Comparison of ENCODE assay signal across 8 mouse cellular contexts in the genomic region with DNA sequence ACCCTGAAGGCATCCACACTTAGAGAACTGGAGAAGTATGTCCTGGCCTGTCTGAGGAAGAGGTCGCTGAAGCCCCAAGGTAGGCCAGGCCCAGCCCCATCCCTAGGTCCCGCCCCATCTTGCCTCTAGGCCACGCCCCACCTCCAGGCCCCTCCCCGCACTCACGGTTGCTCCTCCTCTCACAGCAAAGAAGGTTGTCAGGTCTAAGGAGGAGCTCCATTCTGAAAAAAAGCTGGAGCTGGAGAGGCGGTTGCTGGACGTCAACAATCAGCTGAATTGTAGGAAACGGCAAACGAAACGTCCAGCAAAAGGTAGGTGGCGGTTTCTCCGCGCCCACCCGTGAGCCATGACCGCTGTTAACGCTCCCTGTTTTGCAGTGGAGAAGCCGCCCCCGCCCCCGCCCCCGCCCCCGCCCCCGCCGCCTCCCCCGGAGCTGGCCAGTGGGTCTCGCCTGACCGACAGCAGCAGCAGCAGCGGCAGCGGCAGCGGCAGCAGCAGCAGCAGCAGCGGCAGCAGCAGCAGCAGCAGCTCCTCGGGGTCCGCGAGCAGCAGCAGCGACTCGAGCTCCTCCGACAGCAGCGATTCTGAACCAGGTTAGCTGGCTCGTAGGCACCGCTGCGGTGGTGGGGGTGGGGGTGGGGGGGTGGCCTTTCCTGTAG. TPM values are rescaled to one million over a fixed set of nuclear protein-coding genes. Genes with fewer than 3 reads are reported as not detected.
DNase-seq lines count a peak whose midpoint lies in the region; ATAC-seq and TF ChIP-seq lines count a peak whose summit lies in the region.

No protein-coding gene starts in this region.

- peak overlapping the region; percentile 45 for H3K4me2 ChIP-seq in embryonic facial prominence, embryonic 15.5 days (replicated peaks)
- peak overlapping the region; percentile 56 for H3K4me2 ChIP-seq in limb, embryonic 14.5 days (replicated peaks; ENCODE audit: low read depth, low read length, severe bottlenecking)
- peak overlapping the region; percentile 55 for H3K4me2 ChIP-seq in midbrain, postnatal 0 days (ENCODE audit: low read depth, low read length, poor library complexity, severe bottlenecking)

- H3K9me3 ChIP-seq in embryonic facial prominence, embryonic 15.5 days (replicated peaks): no peaks in the 10 kb centered on the region
- H3K9me3 ChIP-seq in limb, embryonic 14.5 days (ENCODE audit: control insufficient read depth, low read length): no peaks in the 10 kb centered on the region
- no peaks in the 10 kb centered on the region for H3K9me3 ChIP-seq in midbrain, postnatal 0 days (ENCODE audit: low read length)

- no peak for TF ChIP-seq CTCF in bone marrow, adult 2 months (IDR thresholded peaks at IDR 0.05; ENCODE audit: control insufficient read depth, insufficient read depth, low read length)
- no peak for TF ChIP-seq CTCF in midbrain, postnatal 0 days (IDR thresholded peaks at IDR 0.05)

- H3K36me3 ChIP-seq in embryonic facial prominence, embryonic 15.5 days: no peaks in the 10 kb centered on the region; the same call in 1 of the 2 replicates
- no peaks in the 10 kb centered on the region for H3K36me3 ChIP-seq in limb, embryonic 14.5 days (ENCODE audit: control insufficient read depth, insufficient read depth, low read length)
- no peaks in the 10 kb centered on the region for H3K36me3 ChIP-seq in midbrain, postnatal 0 days (ENCODE audit: insufficient read depth, low read length)

- H3K4me1 ChIP-seq in bone marrow, adult 2 months (ENCODE audit: control insufficient read depth, insufficient read depth, low read length): no peaks in the 10 kb centered on the region
- H3K4me1 ChIP-seq in embryonic facial prominence, embryonic 15.5 days: peaks cover 8% of the 10 kb centered on the region; the same call in 1 of the 2 replicates
- 0 out of 2 replicates have a peak, but pooled peaks cover 2% of the 10 kb centered on the region for H3K4me1 ChIP-seq in limb, embryonic 14.5 days (ENCODE audit: control insufficient read depth, insufficient read depth, low read length)
- no peaks in the 10 kb centered on the region for H3K4me1 ChIP-seq in midbrain, postnatal 0 days (ENCODE audit: insufficient read depth, low read length)

- WGBS in bone marrow, adult 2 months: under 1% methylated on average over 40 of the region's 40 CpGs
- 0% methylated on average over 32 of the region's 40 CpGs for WGBS in embryonic facial prominence, embryonic 15.5 days
- 0% methylated on average over 21 of the region's 40 CpGs for WGBS in limb, embryonic 14.5 days
- whole genome bisulfite sequencing in midbrain, postnatal 0 days: under 1% methylated on average over 32 of the region's 40 CpGs

- peak overlapping the region; percentile 68 for H3K4me3 ChIP-seq in bone marrow, adult 2 months (replicated peaks; ENCODE audit: control insufficient read depth, low read depth, low read length)
- peak overlapping the region; percentile 60 for H3K4me3 ChIP-seq in embryonic facial prominence, embryonic 15.5 days (replicated peaks)
- peak overlapping the region; percentile 57 for H3K4me3 ChIP-seq in limb, embryonic 14.5 days (replicated peaks; ENCODE audit: low read length)
- H3K4me3 ChIP-seq in midbrain, postnatal 0 days (ENCODE audit: low read depth, low read length): peak overlapping the region; percentile 54

- TF ChIP-seq POLR2A in bone marrow, adult 2 months (IDR thresholded peaks at IDR 0.05; ENCODE audit: borderline replicate concordance, control insufficient read depth, low read depth, low read length): 0 out of 2 replicates have a peak, but pooled peaks have one; percentile 23
- no peak for TF ChIP-seq POLR2A in limb, embryonic 14.5 days (IDR thresholded peaks at IDR 0.05; ENCODE audit: borderline replicate concordance, extremely low read depth, insufficient read depth, insufficient read length)

- peak; percentile 95 for ATAC-seq in embryonic facial prominence, embryonic 15.5 days (ENCODE audit: insufficient number of reproducible peaks, low FRiP score, low TSS enrichment, low read depth)
- peak; percentile 94 for ATAC-seq in limb, embryonic 14.5 days (ENCODE audit: low FRiP score, low read depth)
- ATAC-seq in midbrain, postnatal 0 days (ENCODE audit: low FRiP score): peak; percentile 91

- no peaks in the 10 kb centered on the region for H3K27me3 ChIP-seq in embryonic facial prominence, embryonic 15.5 days
- no peaks in the 10 kb centered on the region for H3K27me3 ChIP-seq in limb, embryonic 14.5 days (ENCODE audit: control insufficient read depth, insufficient read depth, low read length)
- H3K27me3 ChIP-seq in midbrain, postnatal 0 days (ENCODE audit: insufficient read depth, low read length): no peaks in the 10 kb centered on the region

- H3K9ac ChIP-seq in embryonic facial prominence, embryonic 15.5 days: peak overlapping the region; percentile 47
- peak overlapping the region; percentile 65 for H3K9ac ChIP-seq in limb, embryonic 14.5 days (ENCODE audit: low read depth, low read length, severe bottlenecking)
- H3K9ac ChIP-seq in midbrain, postnatal 0 days (replicated peaks; ENCODE audit: low read length, poor library complexity, severe bottlenecking): peak overlapping the region; percentile 69

- H3K27ac ChIP-seq in bone marrow, adult 2 months (ENCODE audit: control insufficient read depth, insufficient read depth, low read depth, low read length, poor library complexity): no peak overlapping the region
- H3K27ac ChIP-seq in embryonic facial prominence, embryonic 15.5 days (replicated peaks): peak overlapping the region; percentile 82
- H3K27ac ChIP-seq in limb, embryonic 14.5 days (replicated peaks; ENCODE audit: low read depth, low read length): peak overlapping the region; percentile 68
- peak overlapping the region; percentile 77 for H3K27ac ChIP-seq in midbrain, postnatal 0 days (ENCODE audit: low read depth, low read length)

- peak; percentile 90 for DNase-seq in 3T3-L1 (ENCODE audit: low read depth, low spot score)
- peak; percentile 85 for DNase-seq in heart, adult 8-10 months (ENCODE audit: low spot score)
- DNase-seq in kidney, adult 9 months: peak; percentile 94
- peak; percentile 89 for DNase-seq in limb, embryonic 14.5 days (ENCODE audit: low spot score)
- DNase-seq in midbrain, postnatal 0 days (ENCODE audit: low spot score): peak; percentile 77
- peak; percentile 78 to 82 for DNase-seq in spleen, postnatal 14 days (ENCODE audit: low spot score in 2 of 2)

RNA-seq across cellular contexts. Expression of gene Brdt, which starts 28.6 kb away (rescaled TPM):
- polyA plus RNA-seq in bone marrow, adult 2 months (2011; ENCODE audit: insufficient read depth, insufficient read length, low replicate concordance, missing spikeins): not detected in 2 replicates
- 5.6 and 6.4 TPM in 2 replicates for polyA plus RNA-seq in embryonic facial prominence, embryonic 15.5 days (2015; fragmentation: Nextera tagmentation; extraction: Ambion mirVana)
- under 1 TPM; 0.11 to 0.52 (median 0.41) TPM for total RNA-seq in heart, adult 8-10 months (2022)
- 4.8 and 5.0 TPM in 2 replicates for polyA plus RNA-seq in limb, embryonic 14.5 days (2012; rRNA removed)
- polyA plus RNA-seq in limb, embryonic 14.5 days (2014; fragmentation: Nextera tagmentation; extraction: Ambion mirVana): 4.3 and 4.5 TPM in 2 replicates
- total RNA-seq in midbrain, postnatal 0 days (2014; rRNA removed): 3.4 and 3.9 TPM in 2 replicates
- polyA plus RNA-seq in midbrain, postnatal 0 days (2015; fragmentation: Nextera tagmentation; extraction: Ambion mirVana): 4.0 and 4.4 TPM in 2 replicates

RNA-seq across cellular contexts. Expression of gene Ephx4, which starts 43.0 kb away (rescaled TPM):
- polyA plus RNA-seq in bone marrow, adult 2 months (2011; ENCODE audit: insufficient read depth, insufficient read length, low replicate concordance, missing spikeins): not detected in 2 replicates
- polyA plus RNA-seq in embryonic facial prominence, embryonic 15.5 days (2015; fragmentation: Nextera tagmentation; extraction: Ambion mirVana): 3.0 and 3.7 TPM in 2 replicates
- total RNA-seq in heart, adult 8-10 months (2022): under 1 TPM in 2 of 4 experiments, not detected in 2; 0.49 to 0.79 TPM
- polyA plus RNA-seq in limb, embryonic 14.5 days (2012; rRNA removed): 2.4 and 2.8 TPM in 2 replicates
- polyA plus RNA-seq in limb, embryonic 14.5 days (2014; fragmentation: Nextera tagmentation; extraction: Ambion mirVana): 1.8 and 2.4 TPM in 2 replicates
- 3.2 and 3.4 TPM in 2 replicates for total RNA-seq in midbrain, postnatal 0 days (2014; rRNA removed)
- polyA plus RNA-seq in midbrain, postnatal 0 days (2015; fragmentation: Nextera tagmentation; extraction: Ambion mirVana): 3.6 and 3.8 TPM in 2 replicates
